Mouse (Mus musculus) liver, embryonic 14.5 days (tissue): ENCODE data around the gene St5.

Experiments
- CTCF ChIP-seq: IDR thresholded peaks from 2 replicates; pipeline ENCODE4 v1.5.1; 2016; ENCODE audit warnings: antibody characterized with exemption, low read depth, control low read depth
- EP300 ChIP-seq: IDR thresholded peaks from 2 replicates; pipeline ENCODE4 v1.6.1; 2016; ENCODE audit warnings: antibody characterized with exemption, low read depth

GRCm38 (mm10) chr7:109614939-109615338 is 88.5 kb downstream of the St5 start:
- TF ChIP-seq CTCF (no peak), EP300 (no peak)
